Mouse (Mus musculus) heart, postnatal 0 days (tissue): ENCODE results near the gene Arl14ep. TPM values are rescaled to one million over a fixed set of nuclear protein-coding genes. Genes with fewer than 3 reads are reported as not detected.
A peak's percentile ranks its signal among the peaks of the same experiment; 100 is the strongest.

Source experiments
- ATAC-seq: fragments of 200-750 bp; cut with Nextera tagmentation; 2 replicates; pipeline ENCODE4 v1.8.0; 2017; ENCODE audit warnings: low read depth, moderate number of reproducible peaks, moderate library complexity; ENCODE audit not compliant: insufficient read depth
- DNase-seq: peaks from one replicate; pipeline ENCODE4 v3.0.0-alpha.2; 2016; ENCODE audit warnings: low spot score
- H3K27ac ChIP-seq: fragments of 300-500 bp; sonication (generic); 2 replicates; pipeline ENCODE4 v1.5.1; 2014; ENCODE audit warnings: low read depth, mild to moderate bottlenecking
- H3K27me3 ChIP-seq: fragments of 300-500 bp; sonication (generic); 2 replicates; pipeline ENCODE4 v1.6.1; 2014; ENCODE audit warnings: low read length, mixed read lengths; ENCODE audit not compliant: control insufficient read depth, insufficient read depth
- H3K36me3 ChIP-seq: fragments of 300-500 bp; sonication (generic); replicated peaks from 2 replicates; pipeline ENCODE4 v1.6.1; 2014; ENCODE audit warnings: low read length, mixed read lengths; ENCODE audit not compliant: control insufficient read depth, insufficient read depth
- H3K4me1 ChIP-seq: fragments of 300-500 bp; sonication (generic); 2 replicates; pipeline ENCODE4 v1.6.1; 2014; ENCODE audit warnings: antibody characterized with exemption; ENCODE audit not compliant: control insufficient read depth, insufficient read depth
- H3K4me2 ChIP-seq: fragments of 300-500 bp; sonication (generic); 2 replicates; pipeline ENCODE4 v1.6.1; 2014; ENCODE audit warnings: low read depth, mild to moderate bottlenecking, low read length, moderate library complexity
- H3K4me3 ChIP-seq: fragments of 300-500 bp; sonication (generic); 2 replicates; pipeline ENCODE4 v1.5.1; 2014; ENCODE audit warnings: low read depth, low read length
- H3K9ac ChIP-seq: fragments of 300-500 bp; sonication (generic); replicated peaks from 2 replicates; pipeline ENCODE4 v1.6.1; 2014; ENCODE audit warnings: low read depth, low read length, mixed read lengths
- H3K9me3 ChIP-seq: fragments of 300-500 bp; sonication (generic); replicated peaks from 2 replicates; pipeline ENCODE4 v1.6.1; 2016; ENCODE audit warnings: low read length; ENCODE audit not compliant: control insufficient read depth
- CTCF ChIP-seq: IDR thresholded peaks from 2 replicates; pipeline ENCODE4 v1.5.1; 2016; ENCODE audit warnings: antibody characterized with exemption, control low read depth, low read depth
- EP300 ChIP-seq: IDR thresholded peaks from 2 replicates; pipeline ENCODE4 v1.6.1; 2016; ENCODE audit warnings: antibody characterized with exemption, low read depth
- WGBS: fragments of 180-500 bp; shearing (Covaris S2); extraction: QIAGEN DNeasy Blood & Tissue Kit; methylation state at CpG from one replicate; pipeline ENCODE4 v1.1.7; 2014; 5-methylcytosine and 5-hydroxymethylcytosine counted together
- polyA plus RNA-seq: library from polyadenylated mRNA; unstranded; fragments of >200 nt; fragmentation: Nextera tagmentation; extraction: Ambion mirVana; gene quantifications from 2 replicates; pipeline ENCODE4 v1.2.1, GENCODE M21; 2015
- total RNA-seq: library from RNA; depleted of rRNA; stranded (reverse); fragments of >200 nt; gene quantifications from 2 replicates; pipeline ENCODE4 v1.2.3, GENCODE M21; 2014; ENCODE audit warnings: low replicate concordance; rRNA removed

Arl14ep gene
- total RNA-seq (14.9 and 25.2 TPM in 2 replicates), polyA plus RNA-seq (14.0 and 14.8 TPM in 2 replicates)

GRCm38 (mm10) chr2:106973959-106974639 is at the start of gene Arl14ep:
Arl14ep (minus strand) TSS chr2:106974424.
- peak; percentile 84 for DNase-seq
- Histone ChIP-seq H3K27ac (peak within 1 kb of the TSS; percentile 51), H3K9ac (peak within 1 kb of the TSS; percentile 87), H3K4me2 (peak within 1 kb of the TSS; percentile 67), H3K4me3 (peak within 1 kb of the TSS; percentile 64), H3K27me3 (no peaks in the 10 kb centered on the region), H3K4me1 (peaks cover 9% of the 10 kb centered on the region), H3K36me3 (peaks cover 2% of the 10 kb centered on the region), H3K9me3 (no peaks in the 10 kb centered on the region)
- TF ChIP-seq EP300, result no peak
- TF ChIP-seq CTCF, result no peak
- ATAC-seq, result peak; percentile 97
- WGBS, result 1% methylated on average over 36 of the region's 36 CpGs

DNA sequence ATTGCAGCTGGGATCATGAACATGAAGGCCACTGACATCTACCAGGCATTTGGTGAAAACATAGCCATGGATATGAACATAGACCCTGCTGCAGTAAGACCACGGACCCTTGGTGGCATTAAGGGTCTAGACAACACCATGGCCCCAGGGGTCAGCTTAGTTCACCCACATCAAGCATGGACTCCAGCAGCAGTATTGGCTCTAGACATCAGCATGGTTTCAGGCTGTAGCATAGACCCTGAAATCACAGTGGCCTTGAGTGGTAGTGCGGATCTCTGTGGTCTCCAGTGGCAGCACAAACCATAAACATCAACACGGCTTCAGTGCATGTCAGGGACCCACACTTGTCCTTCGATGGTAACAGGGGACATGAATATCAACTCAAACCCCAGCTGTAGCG is 48.5 kb upstream of the Arl14ep start:
- 90% methylated on average over 5 of the region's 5 CpGs for WGBS
- H3K4me3 ChIP-seq, result no peak overlapping the region
- no peaks in the 10 kb centered on the region for H3K27me3 ChIP-seq
- TF ChIP-seq EP300 (no peak), CTCF (no peak)
- DNase-seq, result no peak
- H3K36me3 ChIP-seq, result no peaks in the 10 kb centered on the region
- H3K9ac ChIP-seq, result no peak overlapping the region
- no peak overlapping the region for H3K27ac ChIP-seq
- no peaks in the 10 kb centered on the region for H3K9me3 ChIP-seq
- H3K4me1 ChIP-seq, result no peaks in the 10 kb centered on the region
- H3K4me2 ChIP-seq, result no peak overlapping the region
- no peak for ATAC-seq

DNA sequence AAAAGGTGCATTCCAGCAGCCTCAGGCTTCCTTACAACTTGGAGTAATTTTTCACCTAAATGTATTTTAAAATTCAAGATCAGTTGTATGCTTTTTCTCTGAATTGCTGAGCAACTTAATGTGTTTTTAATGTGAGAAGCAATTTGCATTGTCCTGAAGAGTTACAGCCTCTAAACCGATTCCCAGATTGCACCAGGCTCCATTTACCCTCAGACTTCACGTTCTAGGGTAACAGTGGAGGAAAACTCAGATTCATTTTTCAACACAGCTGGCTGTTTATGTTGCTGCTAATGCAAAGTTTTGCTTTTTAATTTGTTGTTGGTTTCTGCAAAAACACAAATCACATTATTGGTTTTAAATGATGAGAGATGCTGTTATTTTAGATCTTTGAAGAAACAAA is 45.1 kb upstream of the Arl14ep start:
- H3K36me3 ChIP-seq, result no peaks in the 10 kb centered on the region
- H3K27ac ChIP-seq, result no peak overlapping the region
- H3K9me3 ChIP-seq, result no peaks in the 10 kb centered on the region
- 85% methylated on average over 2 of the region's 2 CpGs for WGBS
- TF ChIP-seq EP300 (no peak), CTCF (no peak)
- no peaks in the 10 kb centered on the region for H3K27me3 ChIP-seq
- H3K9ac ChIP-seq, result no peak overlapping the region
- no peak overlapping the region for H3K4me3 ChIP-seq
- ATAC-seq (no peak), DNase-seq (no peak)
- no peak overlapping the region for H3K4me2 ChIP-seq
- H3K4me1 ChIP-seq, result no peaks in the 10 kb centered on the region

DNA sequence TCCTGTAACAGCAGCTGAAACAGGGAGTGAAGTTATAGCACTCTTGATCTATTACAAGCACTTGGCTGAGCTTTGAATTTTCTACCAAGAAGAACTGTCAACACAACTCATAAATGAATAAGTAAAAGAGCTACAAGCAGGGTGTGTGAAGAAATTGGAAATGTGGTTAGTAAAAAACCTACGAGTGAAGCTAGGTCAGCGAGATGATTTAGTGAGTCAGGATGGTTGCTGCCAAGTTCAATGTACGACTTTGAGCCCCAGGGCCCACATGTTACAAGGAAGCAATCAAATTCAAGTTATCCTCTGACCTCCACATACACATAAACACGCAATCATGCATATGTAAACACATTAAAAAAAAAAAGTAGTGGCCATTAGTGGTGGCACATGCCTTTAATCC is 38.9 kb upstream of the Arl14ep start:
- DNase-seq, result no peak
- H3K27me3 ChIP-seq, result no peaks in the 10 kb centered on the region
- no peak overlapping the region for H3K27ac ChIP-seq
- no peak overlapping the region for H3K9ac ChIP-seq
- no peaks in the 10 kb centered on the region for H3K36me3 ChIP-seq
- H3K9me3 ChIP-seq, result no peaks in the 10 kb centered on the region; the same call in 1 of the 2 replicates
- WGBS, result 77% methylated on average over 4 of the region's 4 CpGs
- no peak for ATAC-seq
- peaks cover 8% of the 10 kb centered on the region; the same call in 1 of the 2 replicates for H3K4me1 ChIP-seq
- H3K4me2 ChIP-seq, result no peak overlapping the region
- TF ChIP-seq CTCF (no peak), EP300 (no peak)
- H3K4me3 ChIP-seq, result no peak overlapping the region

- no peak for TF ChIP-seq CTCF
- TF ChIP-seq EP300, result no peak
- no peak overlapping the region for H3K4me2 ChIP-seq
- no peak overlapping the region for H3K9ac ChIP-seq
- H3K36me3 ChIP-seq, result no peaks in the 10 kb centered on the region
- H3K4me1 ChIP-seq, result peaks cover 8% of the 10 kb centered on the region; the same call in 1 of the 2 replicates
- no peak overlapping the region for H3K27ac ChIP-seq
- ATAC-seq (peak; percentile 64), DNase-seq (no peak)
- no peaks in the 10 kb centered on the region for H3K27me3 ChIP-seq
- WGBS, result 19% methylated on average over 4 of the region's 4 CpGs
- no peaks in the 10 kb centered on the region; the same call in 1 of the 2 replicates for H3K9me3 ChIP-seq
- no peak overlapping the region for H3K4me3 ChIP-seq
These were observed 38.1 kb upstream of the Arl14ep start for GRCm38 (mm10) chr2:107012318-107012717.
